Mouse (Mus musculus): ENCODE measurements at regions not wholly inside any gene's neighbourhood (a gene's known extent, or its start where the extent isn't known, plus 50 kb on each side); places are given as distances from the start of the nearest gene placed in this dataset.

DNA sequence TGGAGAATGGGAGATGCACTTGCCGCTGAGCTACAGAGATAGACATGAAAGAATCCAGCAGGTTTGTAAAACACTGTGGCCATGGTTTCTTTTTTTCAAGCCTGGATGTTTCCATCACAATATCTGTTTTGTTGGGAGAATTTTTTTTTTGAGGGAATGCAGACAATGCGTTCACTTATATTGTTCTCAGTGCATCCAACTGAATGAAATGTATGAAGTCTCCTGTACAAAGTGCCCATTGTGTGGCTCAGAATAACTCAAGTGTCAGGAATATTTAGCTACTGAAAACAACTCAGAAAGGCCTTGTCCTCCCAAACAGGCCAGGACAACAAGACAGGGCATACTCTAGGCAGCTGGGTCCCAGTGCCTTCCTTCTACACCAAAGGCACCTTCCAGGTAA is 120.3 kb upstream of the Ado start:
- TF ChIP-seq CTCF (IDR thresholded peaks at IDR 0.05; ENCODE audit: low read depth) (no peak), EP300 (IDR thresholded peaks at IDR 0.05; ENCODE audit: low read depth) (no peak)

All from liver, embryonic 14.5 days (tissue).